Mouse (Mus musculus): ENCODE data around the gene Melk. TPM values are rescaled to one million over a fixed set of nuclear protein-coding genes. Genes with fewer than 3 reads are reported as not detected.

Gene Melk
- total RNA-seq (2023) = 1 to 10 TPM in 1 of 2 experiments, under 1 TPM in 1; 0.64 to 2.0 TPM

DNA sequence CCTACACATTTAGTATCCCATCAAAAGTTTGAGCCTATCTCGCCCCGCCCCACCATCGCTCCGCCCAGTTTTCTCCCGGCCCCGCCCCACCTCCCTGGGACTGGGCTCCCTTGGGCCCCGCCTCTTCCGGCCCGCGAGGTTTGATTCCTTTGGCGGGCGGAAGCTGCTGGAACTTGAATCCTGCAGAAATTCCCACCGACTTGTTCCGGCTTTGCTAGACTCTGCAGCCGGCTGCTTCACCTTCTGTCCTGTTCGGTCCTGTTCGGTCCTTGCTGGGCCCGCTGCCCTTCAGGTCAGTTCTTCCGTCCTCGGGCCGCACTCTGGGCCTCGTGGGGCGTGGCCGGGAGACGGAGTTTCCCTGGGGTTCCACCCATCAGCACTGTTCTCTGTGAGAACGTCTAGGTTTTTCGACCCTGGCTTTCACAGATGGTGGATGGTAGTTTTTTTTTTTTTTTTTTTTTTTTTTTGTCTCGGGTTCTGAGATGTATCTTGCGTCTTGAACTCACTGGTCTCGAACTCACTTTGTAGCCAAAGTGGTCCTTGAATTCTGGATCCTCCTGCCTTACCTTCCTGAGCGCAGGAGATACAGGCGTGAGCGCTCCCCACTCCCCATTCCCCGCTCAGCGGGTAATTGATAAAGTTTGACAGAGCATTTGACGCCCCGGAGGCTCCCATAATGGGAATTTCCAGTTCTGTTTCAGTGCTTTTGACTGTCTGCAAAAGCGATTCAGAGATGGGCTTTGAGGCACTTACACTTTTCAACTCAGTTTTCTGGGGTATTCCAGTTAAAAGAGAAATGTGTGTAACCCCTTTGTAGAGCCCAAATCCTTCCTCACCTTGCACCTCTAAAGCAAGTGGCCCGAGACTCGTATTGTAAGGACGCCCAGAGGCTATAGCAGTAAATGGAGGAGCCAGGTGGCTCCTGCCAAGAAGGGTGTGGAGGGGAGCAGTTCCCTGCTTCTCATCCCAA lies at the start of gene Melk:
Gene Melk, plus strand, starts transcription at position 96 of the 970 bp plus-strand sequence.

Other genes starting within 250 kb of the Melk start
- gene Gne, start 216.7 kb upstream of the Melk start, total RNA-seq (2023) = 10 to 100 TPM; 65.5 to 67.3 TPM
- 100 to 1,000 TPM; 111 to 113 TPM for gene Rnf38, start 67.1 kb upstream of the Melk start, total RNA-seq (2023)

Measured in B cell, adult 67 days (primary cell).